Mouse (Mus musculus) erythroblast, adult 5-6 weeks (primary cell): Measurements from ENCODE around the gene Nans. TPM values are rescaled to one million over a fixed set of nuclear protein-coding genes. Genes with fewer than 3 reads are reported as not detected.
A peak's percentile ranks its signal among the peaks of the same experiment; 100 is the strongest.

ENCODE experiments used
- ATAC-seq: replicated peaks from 2 replicates; pipeline ENCODE4 v1.8.0; 2016; ENCODE audit warnings: moderate number of reproducible peaks, mild to moderate bottlenecking, moderate TSS enrichment, inconsistent platforms; ENCODE audit not compliant: poor library complexity, low FRiP score, severe bottlenecking
- total RNA-seq, 2 experiments: library from RNA; stranded (forward) in 1 of 2; stranded (reverse) in 1 of 2; fragments of 150-400 nt in 1 of 2; fragments of 200-764, 138-1000 nt in 1 of 2; gene quantifications; 2 replicates each; pipeline versions ENCODE4 v1.2.3 to v1.2.4; 2015 to 2017; ENCODE audit warnings: low replicate concordance in 2 of 2

The Nans gene
- total RNA-seq, 2 experiments from 2014 or later, result 13.1 to 25.7 TPM

GRCm38 (mm10) chr4:46526798-46527557 lies 37.9 kb downstream of the Nans start:
- ATAC-seq, result peak; percentile 83

GRCm38 (mm10) chr4:46527558-46527926 lies 38.5 kb downstream of the Nans start:
- ATAC-seq, result peak; percentile 78

GRCm38 (mm10) chr4:46529722-46530121 lies 40.7 kb downstream of the Nans start:
- ATAC-seq, result no peak

GRCm38 (mm10) chr4:46532511-46532910 lies 43.5 kb downstream of the Nans start:
- no peak for ATAC-seq

GRCm38 (mm10) chr4:46532926-46533325 lies 43.9 kb downstream of the Nans start:
- ATAC-seq, result no peak

GRCm38 (mm10) chr4:46533934-46534720 lies 45.1 kb downstream of the Nans start:
- ATAC-seq, result no peak

- no peak for ATAC-seq
Measured at GRCm38 (mm10) chr4:46535094-46535830, 46.2 kb downstream of the Nans start.

GRCm38 (mm10) chr4:46535840-46536361 lies 46.9 kb downstream of the Nans start, which contains the start of gene Trim14:
Trim14 (minus strand) TSS chr4:46536141.
- 0 out of 2 replicates have a peak, but pooled peaks have one; percentile 38 for ATAC-seq

GRCm38 (mm10) chr4:46539167-46539566 lies 50.1 kb downstream of the Nans start:
- ATAC-seq, result no peak

- no peak for ATAC-seq
Measured at GRCm38 (mm10) chr4:46541707-46542106, 52.7 kb downstream of the Nans start.

- peak; percentile 12; the same call in 1 of the 2 replicates for ATAC-seq
Measured at GRCm38 (mm10) chr4:46543366-46544050, 54.5 kb downstream of the Nans start.

GRCm38 (mm10) chr4:46544313-46544712 lies 55.3 kb downstream of the Nans start:
- ATAC-seq, result no peak

- ATAC-seq, result no peak
Measured at GRCm38 (mm10) chr4:46545498-46545897, 56.5 kb downstream of the Nans start.

- no peak for ATAC-seq
Measured at GRCm38 (mm10) chr4:46546709-46547108, 57.7 kb downstream of the Nans start.

GRCm38 (mm10) chr4:46549979-46550378 lies 60.9 kb downstream of the Nans start:
- no peak for ATAC-seq

GRCm38 (mm10) chr4:46550406-46550805 lies 61.4 kb downstream of the Nans start:
- ATAC-seq, result no peak
